Mouse (Mus musculus) embryonic stem cell, embryonic (primary cell): ENCODE measurements at regions not wholly inside any gene's neighbourhood (a gene's known extent, or its start where the extent isn't known, plus 50 kb on each side); places are given as distances from the start of the nearest gene placed in this dataset.

Source experiments
- CTCF ChIA-PET, 4 experiments: fragments of 300-600 bp in 2 of 4; fragments of 350-600 bp in 2 of 4; sonication (Branson Sonifier 250); formaldehyde crosslinking; loops; one replicate each; lab custom pipeline; 2022; ENCODE audit warnings: inconsistent platforms in 2 of 4; lab: Charles Lee
- POLR2A ChIA-PET, 4 experiments: fragments of 300-600 bp in 2 of 4; fragments of 350-600 bp in 2 of 4; sonication (Branson Sonifier 250); formaldehyde crosslinking; loops; one replicate each; lab custom pipeline; 2022; ENCODE audit warnings: antibody characterized with exemption in 4 of 4, inconsistent platforms in 1 of 4; lab: Charles Lee

GRCm38 (mm10) chr4:110038696-110039095 is 60.8 kb downstream of the Dmrta2 start:
- CTCF ChIA-PET = interaction anchor here (0.6 to 1.5 kb wide), 4 partner anchors 9 to 602 kb away, joined by 3 to 4 read pairs (median 3); no protein-coding TSS in a partner anchor
- POLR2A ChIA-PET = interaction anchor here in 1 of 4 experiments (0.7 to 1.0 kb wide), 2 partner anchors 16 to 754 kb away, joined by 3 read pairs; no protein-coding TSS in a partner anchor

DNA sequence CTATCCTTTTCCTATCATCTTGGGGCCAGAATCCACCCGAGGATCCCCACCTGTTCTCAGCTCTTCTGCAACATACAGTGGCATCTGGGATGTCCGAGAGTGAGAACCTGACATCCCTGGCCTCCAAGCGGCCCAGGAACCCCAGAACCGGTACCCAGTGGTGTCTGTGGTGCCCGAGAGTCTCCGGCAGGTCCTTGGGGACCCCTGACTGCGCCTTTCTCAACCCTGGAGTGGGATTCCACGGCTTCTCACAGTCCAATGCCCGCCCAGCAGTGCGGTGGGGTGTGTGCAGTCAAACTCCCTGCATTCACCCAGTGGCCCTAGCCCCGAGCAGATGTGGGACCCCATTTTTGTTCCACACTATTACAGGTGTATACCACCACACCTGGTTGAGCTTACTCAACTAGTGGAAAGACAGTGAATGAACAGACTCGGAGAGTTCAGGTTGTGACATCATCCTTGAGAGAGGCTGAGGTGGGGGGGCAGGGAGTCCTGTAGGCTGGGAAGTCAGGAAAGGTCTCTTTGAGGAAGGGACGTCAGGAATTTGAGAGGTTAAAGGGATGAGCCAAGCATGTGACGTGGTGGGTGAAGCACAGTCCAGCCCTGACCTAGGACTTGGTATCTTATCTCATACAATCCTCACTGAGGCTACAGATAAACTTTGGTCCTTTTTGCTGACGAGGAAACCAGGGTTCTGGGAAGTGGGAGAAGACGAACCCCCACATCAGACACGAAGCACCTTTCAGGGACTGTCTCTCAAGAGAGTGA is 67.2 kb downstream of the Dmrta2 start:
- POLR2A ChIA-PET = no interaction called here
- CTCF ChIA-PET = interaction anchor here in 2 of 4 experiments (0.5 to 0.6 kb wide), 2 partner anchors 17 to 337 kb away, joined by 3 read pairs; no protein-coding TSS in a partner anchor

DNA sequence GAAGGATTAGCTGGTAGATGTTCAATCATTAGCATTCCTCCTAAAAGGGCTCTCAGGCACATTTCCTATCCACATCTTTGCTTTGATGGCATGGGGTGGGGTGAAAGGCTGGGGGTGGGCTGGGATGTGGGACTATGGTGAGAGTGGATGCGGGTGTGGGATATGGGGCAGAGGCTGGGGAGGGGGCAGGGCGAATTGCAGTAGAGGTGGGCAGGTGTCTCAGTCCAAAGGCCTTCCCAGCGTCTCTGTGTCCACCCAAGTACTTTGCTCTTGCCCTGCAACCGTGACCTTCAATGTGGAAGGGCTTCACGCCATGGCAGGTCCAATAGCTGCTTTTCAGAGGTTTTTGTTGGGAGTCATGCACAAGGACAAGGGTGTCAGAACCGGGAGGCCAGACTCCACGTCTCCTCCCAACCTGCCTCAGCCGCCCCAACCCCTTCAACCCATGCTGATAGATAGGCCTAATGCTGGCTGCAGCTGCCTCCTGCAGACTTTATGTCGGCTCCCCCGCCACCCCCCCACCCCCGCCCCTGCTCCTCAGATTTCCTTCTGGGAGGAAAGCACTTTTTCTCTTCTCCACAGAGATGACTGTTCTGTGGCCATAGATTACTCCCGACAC is 67.9 kb downstream of the Dmrta2 start:
- ChIA-PET CTCF (interaction anchor here in 2 of 4 experiments (0.5 to 0.6 kb wide), 2 partner anchors 17 to 337 kb away, joined by 3 read pairs; no protein-coding TSS in a partner anchor), POLR2A (no interaction called here)

- ChIA-PET POLR2A (no interaction called here), CTCF (no interaction called here)
Observed at GRCm38 (mm10) chr4:110046270-110046651, 68.4 kb downstream of the Dmrta2 start.

- ChIA-PET POLR2A (no interaction called here), CTCF (interaction anchor here in 3 of 4 experiments (0.6 to 2.0 kb wide), 7 partner anchors 12 to 1443 kb away, joined by 3 to 6 read pairs (median 3); no protein-coding TSS in a partner anchor)
Observed at GRCm38 (mm10) chr4:110050393-110051280, 72.8 kb downstream of the Dmrta2 start.

DNA sequence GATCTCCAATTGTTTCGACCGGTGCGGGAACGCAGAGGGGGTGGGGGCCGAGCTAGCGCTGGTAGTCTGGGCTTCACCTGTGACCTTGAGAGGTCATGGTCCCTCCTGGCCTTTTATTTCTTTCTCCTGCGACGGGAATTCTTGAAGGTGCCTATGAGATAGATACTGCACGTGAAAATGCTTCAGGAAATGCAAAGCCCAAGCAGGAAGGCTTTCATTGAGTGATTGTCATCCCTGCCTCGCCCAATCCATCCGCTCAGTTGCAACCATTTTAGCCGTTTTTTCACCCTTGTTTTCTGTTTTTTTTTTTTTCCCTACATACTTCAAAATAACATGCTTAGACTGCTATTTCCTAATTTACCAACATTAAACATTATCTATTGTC is 73.4 kb downstream of the Dmrta2 start:
- CTCF ChIA-PET = interaction anchor here in 3 of 4 experiments (0.7 to 2.0 kb wide), 6 partner anchors 28 to 1443 kb away, joined by 3 to 6 read pairs (median 4); no protein-coding TSS in a partner anchor

DNA sequence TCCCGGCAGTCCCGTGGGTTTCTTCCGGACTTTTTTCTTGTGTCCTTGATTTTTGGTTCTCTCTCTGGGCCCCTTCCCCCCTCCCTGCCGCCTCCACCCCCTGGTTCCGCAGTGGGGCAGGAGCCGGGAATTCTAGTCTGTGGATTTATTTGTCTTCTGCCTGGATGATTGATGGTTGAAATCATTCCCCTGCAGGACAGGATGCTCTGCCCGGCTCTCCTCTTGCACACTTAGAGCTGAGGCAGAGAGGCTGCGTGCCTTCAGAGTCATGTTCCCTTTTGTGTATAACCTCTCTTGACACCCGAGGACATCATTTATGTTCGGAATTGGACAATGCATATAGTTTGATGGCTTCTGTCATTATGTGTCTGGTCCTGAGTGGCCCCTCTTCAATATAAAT is 74.0 kb downstream of the Dmrta2 start:
- CTCF ChIA-PET = interaction anchor here in 2 of 4 experiments (0.7 to 2.0 kb wide), 4 partner anchors 29 to 1257 kb away, joined by 3 to 6 read pairs (median 5); no protein-coding TSS in a partner anchor
- POLR2A ChIA-PET = no interaction called here

More for the DNA sequence above, 73.4 kb downstream of the Dmrta2 start:
- POLR2A ChIA-PET = no interaction called here

DNA sequence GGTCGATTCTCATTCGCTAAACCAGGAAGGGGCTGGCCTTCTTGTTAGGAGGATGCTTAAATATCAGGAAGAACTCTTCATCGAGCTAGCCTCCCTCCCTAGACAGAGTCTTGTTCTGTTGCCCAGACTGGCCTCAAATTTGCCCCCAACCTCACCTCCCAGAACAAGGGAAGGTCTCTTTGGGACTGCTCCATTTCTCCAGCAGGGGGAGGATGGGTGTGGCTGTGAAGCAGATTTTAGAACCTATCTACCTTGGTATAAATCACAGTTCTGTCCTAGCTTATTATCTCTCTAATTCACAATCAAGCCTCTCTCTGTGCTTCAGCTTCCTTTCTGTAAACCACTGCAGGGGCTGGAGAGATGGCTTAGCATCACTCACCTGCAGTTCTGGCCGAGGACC is 75.1 kb downstream of the Dmrta2 start:
- CTCF ChIA-PET = interaction anchor here in 2 of 4 experiments (1.0 to 1.8 kb wide), 2 partner anchors 330 kb away, joined by 3 to 5 read pairs; no protein-coding TSS in a partner anchor

DNA sequence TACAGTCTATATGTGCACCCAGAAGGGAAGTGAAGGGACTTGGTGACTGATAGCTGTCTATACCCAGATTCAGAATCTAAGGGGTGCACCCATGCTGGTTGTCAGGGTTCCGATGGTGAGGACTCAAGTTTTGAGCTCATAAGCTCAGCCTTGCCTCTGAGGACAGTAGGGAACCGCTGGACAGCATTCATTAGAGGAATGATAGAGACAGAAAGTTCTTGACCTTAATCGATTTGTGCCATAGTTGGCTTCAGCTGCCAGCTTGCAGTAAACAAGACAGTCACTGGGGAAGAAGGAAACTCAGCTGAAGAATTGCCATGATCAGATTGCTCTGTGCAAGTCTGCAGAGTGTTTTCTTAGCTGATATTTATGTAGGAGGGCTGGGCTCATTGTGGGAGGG is 96.0 kb downstream of the Dmrta2 start:
- POLR2A ChIA-PET = no interaction called here
- CTCF ChIA-PET = no interaction called here

More for the DNA sequence above, 75.1 kb downstream of the Dmrta2 start:
- POLR2A ChIA-PET = interaction anchor here in 1 of 4 experiments (0.5 kb wide), 1 partner anchor 805 kb away, joined by 6 read pairs; no protein-coding TSS in a partner anchor

DNA sequence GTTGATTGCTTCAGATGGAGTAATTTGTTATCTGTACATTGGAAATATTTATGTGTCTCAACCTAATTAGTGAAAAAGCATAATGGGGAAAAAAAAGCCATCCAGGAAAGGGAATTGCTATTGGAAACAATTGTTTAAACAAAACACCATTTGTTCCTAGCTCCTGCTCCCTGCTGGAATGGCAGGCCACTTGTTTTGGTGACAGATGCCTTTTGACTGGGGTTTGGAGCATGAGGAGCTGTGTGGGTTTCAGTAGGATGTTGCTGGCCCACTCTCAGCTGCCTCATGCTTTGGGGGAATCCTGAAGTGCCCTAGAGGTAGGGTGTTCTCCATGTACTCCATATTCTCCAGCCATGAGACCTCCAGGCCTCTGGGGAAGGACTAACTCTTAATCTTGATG is 105.5 kb downstream of the Dmrta2 start:
- POLR2A ChIA-PET = no interaction called here
- CTCF ChIA-PET = no interaction called here

DNA sequence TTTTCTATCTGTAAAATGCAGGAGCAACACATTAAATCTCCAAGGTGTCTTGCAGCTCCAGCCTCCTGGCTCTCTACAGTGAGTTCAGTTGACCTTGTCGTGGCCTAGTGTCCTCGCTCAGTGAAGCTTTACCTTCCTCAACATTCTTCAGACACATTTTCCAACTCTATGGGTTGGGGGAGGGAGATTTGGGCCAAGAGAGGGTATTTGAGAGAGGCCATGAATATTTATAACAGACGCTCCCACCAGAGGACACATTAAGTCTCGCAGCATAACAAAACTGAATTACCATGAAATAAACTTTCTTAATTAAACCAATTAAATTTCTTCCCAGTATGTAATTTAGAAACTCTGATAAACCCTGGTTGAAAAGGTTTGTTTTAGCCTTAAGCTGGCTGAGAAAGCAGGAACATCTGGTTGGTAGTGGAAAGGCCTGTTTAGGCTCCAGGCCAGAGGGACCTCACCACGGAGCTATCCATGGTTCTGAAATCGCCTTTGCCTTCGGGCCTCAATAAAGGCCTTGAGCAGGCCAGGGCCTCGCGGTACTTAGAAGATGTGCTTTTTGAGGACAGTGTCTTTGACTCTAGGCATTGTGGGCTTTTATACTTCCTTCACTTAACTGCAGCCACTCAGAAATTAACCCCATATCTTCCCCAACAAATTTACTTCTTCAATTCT is 109.9 kb downstream of the Dmrta2 start:
- ChIA-PET CTCF (interaction anchor here in 1 of 4 experiments (0.6 to 1.2 kb wide), 2 partner anchors 65 to 1639 kb away, joined by 3 read pairs; no protein-coding TSS in a partner anchor), POLR2A (no interaction called here)

DNA sequence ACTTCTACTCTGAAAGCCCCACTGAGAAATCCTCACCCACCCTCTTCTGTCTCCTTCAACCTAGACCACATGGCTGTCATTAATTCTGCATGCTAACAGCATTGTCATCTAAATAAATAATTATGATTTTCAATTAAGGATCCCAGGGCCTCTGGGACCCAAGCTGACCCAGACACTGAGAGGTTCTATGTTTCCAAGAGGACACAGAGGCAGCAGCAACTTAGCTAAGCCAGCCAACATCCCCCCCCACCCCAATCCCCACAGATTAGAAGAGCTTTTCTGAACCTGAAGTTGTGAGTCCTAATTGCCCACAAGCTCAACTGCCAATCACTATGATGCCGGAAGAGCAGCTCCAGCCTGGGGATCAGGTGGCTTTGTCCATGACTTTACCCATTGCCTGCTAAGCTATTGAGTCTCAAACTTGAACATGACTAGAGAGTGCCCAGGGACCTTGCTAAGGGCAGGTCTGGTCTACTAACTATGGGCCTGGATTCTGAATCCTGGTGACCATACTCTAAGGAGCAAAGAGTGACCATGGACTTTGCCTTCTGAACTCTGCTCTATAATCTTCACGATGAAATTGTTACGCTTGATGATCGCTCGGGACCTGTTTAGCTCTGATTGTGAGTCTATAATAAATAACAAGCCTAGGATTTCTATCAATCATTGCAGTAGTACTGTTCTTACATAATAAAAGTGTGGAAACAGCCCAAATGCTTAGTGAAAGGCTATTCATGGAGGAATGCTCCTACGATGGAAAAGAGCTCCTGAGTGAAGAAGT is 115.4 kb downstream of the Dmrta2 start:
- CTCF ChIA-PET = interaction anchor here in 1 of 4 experiments (1.4 kb wide), 1 partner anchor 36 kb away, joined by 5 read pairs; no protein-coding TSS in a partner anchor

DNA sequence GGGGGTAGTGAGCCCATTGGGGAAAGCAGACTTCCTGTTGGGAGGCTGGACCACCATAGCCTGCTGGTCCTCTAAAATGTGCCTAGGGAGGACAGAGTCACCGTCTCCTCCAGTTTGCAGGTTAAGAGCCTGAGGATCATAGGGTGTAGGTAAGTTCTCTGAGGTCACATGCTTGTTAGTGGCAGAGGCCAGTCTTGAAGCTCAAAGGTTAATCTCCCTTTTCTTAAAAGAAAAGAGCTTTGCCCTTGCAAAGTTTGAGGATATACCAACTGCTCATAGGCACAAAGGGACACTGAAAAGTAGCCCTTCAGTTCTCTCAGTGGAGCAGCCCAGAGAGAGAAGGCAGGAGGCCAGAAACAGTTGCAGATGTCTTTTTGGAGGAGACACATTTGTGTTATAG is 116.7 kb downstream of the Dmrta2 start:
- CTCF ChIA-PET = interaction anchor here in 2 of 4 experiments (0.6 to 1.4 kb wide), 2 partner anchors 34 to 75 kb away, joined by 4 to 5 read pairs; no protein-coding TSS in a partner anchor

More for the DNA sequence above, 115.4 kb downstream of the Dmrta2 start:
- POLR2A ChIA-PET = no interaction called here

GRCm38 (mm10) chr4:110095760-110096593 is 118.1 kb downstream of the Dmrta2 start:
- CTCF ChIA-PET = no interaction called here
- POLR2A ChIA-PET = no interaction called here

More for the DNA sequence above, 116.7 kb downstream of the Dmrta2 start:
- POLR2A ChIA-PET = interaction anchor here in 1 of 4 experiments (0.6 kb wide), 1 partner anchor 1525 kb away, joined by 9 read pairs; no protein-coding TSS in a partner anchor

DNA sequence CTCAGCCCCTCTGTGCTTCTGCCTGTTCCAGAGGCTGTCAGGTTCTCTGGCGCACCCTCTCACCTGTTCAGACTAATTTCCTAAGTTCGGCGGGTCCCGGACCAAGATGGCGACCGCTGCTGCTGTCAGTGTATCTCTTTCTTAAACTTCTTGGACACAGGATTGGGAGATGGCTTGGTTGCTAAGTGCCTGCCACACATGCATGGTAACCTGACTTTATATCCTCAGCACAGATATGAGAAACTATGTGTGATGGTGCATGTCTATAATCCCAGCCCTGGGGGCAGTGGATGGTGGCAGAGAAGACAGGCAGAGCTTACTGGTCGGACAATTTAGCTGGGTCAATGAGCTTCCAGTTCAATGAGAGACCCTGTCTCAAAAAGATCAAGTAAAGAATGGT is 126.3 kb downstream of the Dmrta2 start:
- ChIA-PET POLR2A (interaction anchor here in 1 of 4 experiments (0.6 to 0.7 kb wide), 2 partner anchors 1074 to 1121 kb away, joined by 3 to 4 read pairs; no protein-coding TSS in a partner anchor), CTCF (interaction anchor here in 1 of 4 experiments (0.7 kb wide), 1 partner anchor 9 kb away, joined by 3 read pairs; no protein-coding TSS in a partner anchor)
